Mouse (Mus musculus) heart, embryonic 16.5 days (tissue): ENCODE measurements around the gene Brat1. TPM values are rescaled to one million over a fixed set of nuclear protein-coding genes. Genes with fewer than 3 reads are reported as not detected.
A peak's percentile ranks its signal among the peaks of the same experiment; 100 is the strongest.

Source experiments
- ATAC-seq: fragments of 200-750 bp; cut with Nextera tagmentation; replicated peaks from 2 replicates; pipeline ENCODE4 v1.8.0; 2017; ENCODE audit warnings: moderate number of reproducible peaks; ENCODE audit not compliant: insufficient read depth, low FRiP score; ENCODE audit errors: extremely low read depth
- H3K27ac ChIP-seq: fragments of 300-500 bp; sonication (generic); 2 replicates; pipeline ENCODE4 v1.5.1; 2014; ENCODE audit warnings: mild to moderate bottlenecking, low read length, control low read depth, moderate library complexity
- H3K27me3 ChIP-seq: fragments of 300-500 bp; sonication (generic); 2 replicates; pipeline ENCODE4 v1.6.1; 2014; ENCODE audit warnings: low read length, mixed read lengths; ENCODE audit not compliant: control insufficient read depth, insufficient read depth
- H3K36me3 ChIP-seq: fragments of 300-500 bp; sonication (generic); 2 replicates; pipeline ENCODE4 v1.6.1; 2014; ENCODE audit not compliant: control insufficient read depth, insufficient read depth
- H3K4me1 ChIP-seq: fragments of 300-500 bp; sonication (generic); 2 replicates; pipeline ENCODE4 v1.6.1; 2014; ENCODE audit warnings: low read length, mixed read lengths; ENCODE audit not compliant: control insufficient read depth, insufficient read depth
- H3K4me2 ChIP-seq: fragments of 300-500 bp; sonication (generic); 2 replicates; pipeline ENCODE4 v1.6.1; 2014; ENCODE audit warnings: low read depth, mild to moderate bottlenecking, control low read depth, low read length
- H3K4me3 ChIP-seq: fragments of 300-500 bp; sonication (generic); 2 replicates; pipeline ENCODE4 v1.5.1; 2014; ENCODE audit warnings: mild to moderate bottlenecking, control low read depth, low read length
- H3K9ac ChIP-seq: fragments of 300-500 bp; sonication (generic); 2 replicates; pipeline ENCODE4 v1.6.1; 2014; ENCODE audit warnings: low read length, control low read depth
- H3K9me3 ChIP-seq: fragments of 300-500 bp; sonication (generic); replicated peaks from 2 replicates; pipeline ENCODE4 v1.6.1; 2016; ENCODE audit warnings: low read length; ENCODE audit not compliant: control insufficient read depth
- WGBS: fragments of 180-500 bp; shearing (Covaris S2); extraction: QIAGEN DNeasy Blood & Tissue Kit; methylation state at CpG from one replicate; pipeline ENCODE4 v1.1.7; 2014; 5-methylcytosine and 5-hydroxymethylcytosine counted together
- polyA plus RNA-seq: library from polyadenylated mRNA; unstranded; fragments of >200 nt; fragmentation: Nextera tagmentation; extraction: Ambion mirVana; gene quantifications from 2 replicates; pipeline ENCODE4 v1.2.1, GENCODE M21; 2015

Brat1 gene
- polyA plus RNA-seq, 1 experiment from 2014 or later, result 15.3 TPM

GRCm38 (mm10) chr5:140749062-140749875 lies 44.5 kb downstream of the Brat1 start:
- peak; percentile 78 for ATAC-seq
- H3K4me3 ChIP-seq, result peak overlapping the region; percentile 34
- no peak overlapping the region for H3K27ac ChIP-seq
- H3K4me1 ChIP-seq, result 0 out of 2 replicates have a peak, but pooled peaks cover 5% of the 10 kb centered on the region
- no peaks in the 10 kb centered on the region for H3K27me3 ChIP-seq
- 16% methylated on average over 12 of the region's 12 CpGs for WGBS
- H3K4me2 ChIP-seq, result peak overlapping the region; percentile 55
- peak overlapping the region; percentile 58 for H3K9ac ChIP-seq
- H3K9me3 ChIP-seq, result peaks cover 3% of the 10 kb centered on the region; the same call in 1 of the 2 replicates
- H3K36me3 ChIP-seq, result no peaks in the 10 kb centered on the region

DNA sequence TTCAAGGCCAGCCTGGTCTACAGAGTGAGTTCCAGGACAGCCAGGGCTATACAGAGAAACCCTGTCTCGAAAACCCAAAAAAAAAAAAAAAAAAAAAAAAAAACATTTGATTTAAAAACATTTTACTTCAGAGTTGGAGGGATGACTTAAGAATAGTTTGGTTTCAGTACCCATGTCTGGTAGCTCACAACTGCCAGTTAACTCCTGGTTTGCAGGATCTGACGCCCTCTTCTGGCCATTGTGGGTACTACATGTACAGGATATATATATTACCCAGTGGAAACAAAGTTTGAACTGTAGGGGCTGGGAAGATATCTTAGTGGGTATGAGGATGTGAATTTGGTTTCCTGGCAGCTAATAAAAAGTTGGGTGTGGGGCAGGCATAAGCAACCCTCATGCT lies 46.1 kb downstream of the Brat1 start:
- H3K4me3 ChIP-seq, result no peak overlapping the region
- H3K27ac ChIP-seq, result no peak overlapping the region
- no peaks in the 10 kb centered on the region for H3K27me3 ChIP-seq
- H3K4me2 ChIP-seq, result no peak overlapping the region
- ATAC-seq, result no peak
- H3K36me3 ChIP-seq, result no peaks in the 10 kb centered on the region
- H3K9ac ChIP-seq, result no peak overlapping the region
- H3K4me1 ChIP-seq, result peaks cover 7% of the 10 kb centered on the region
- peaks cover 3% of the 10 kb centered on the region; the same call in 1 of the 2 replicates for H3K9me3 ChIP-seq
- 0% methylated on average over 1 of the region's 2 CpGs for WGBS

DNA sequence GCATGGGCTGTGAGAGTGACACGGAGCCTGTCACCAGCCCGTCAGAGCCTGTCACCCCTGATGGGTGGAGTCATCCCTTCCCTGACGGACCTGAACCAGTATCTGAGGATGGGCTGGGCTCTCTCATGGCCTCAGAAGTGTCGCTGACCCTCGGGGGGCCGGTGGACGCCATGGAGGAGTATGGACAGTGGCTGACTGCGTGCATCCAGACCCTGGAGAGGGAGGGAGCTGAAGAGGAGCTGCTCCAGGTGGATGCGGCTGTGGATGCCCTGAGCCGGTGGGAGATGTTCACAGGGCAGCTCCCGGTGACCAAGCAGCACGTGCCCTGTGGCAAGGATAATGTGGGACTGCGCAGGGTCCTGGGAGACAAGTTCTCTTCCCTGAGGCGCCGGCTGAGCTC lies 47.2 kb downstream of the Brat1 start:
- peaks cover 16% of the 10 kb centered on the region for H3K4me1 ChIP-seq
- H3K9ac ChIP-seq, result no peak overlapping the region
- WGBS, result 85% methylated on average over 15 of the region's 15 CpGs
- no peak overlapping the region for H3K27ac ChIP-seq
- no peaks in the 10 kb centered on the region for H3K27me3 ChIP-seq
- H3K4me2 ChIP-seq, result no peak overlapping the region
- no peak overlapping the region for H3K4me3 ChIP-seq
- H3K9me3 ChIP-seq, result peaks cover 3% of the 10 kb centered on the region; the same call in 1 of the 2 replicates
- ATAC-seq, result no peak
- no peaks in the 10 kb centered on the region for H3K36me3 ChIP-seq

- Histone ChIP-seq H3K9me3 (peaks cover 3% of the 10 kb centered on the region; the same call in 1 of the 2 replicates), H3K4me1 (peaks cover 16% of the 10 kb centered on the region), H3K9ac (no peak overlapping the region), H3K27ac (0 out of 2 replicates have a peak overlapping the region, but pooled peaks have one; percentile 19), H3K36me3 (peaks cover 2% of the 10 kb centered on the region; the same call in 1 of the 2 replicates), H3K4me2 (no peak overlapping the region), H3K4me3 (no peak overlapping the region), H3K27me3 (no peaks in the 10 kb centered on the region)
- WGBS, result 91% methylated on average over 3 of the region's 3 CpGs
- no peak for ATAC-seq
These were observed 47.8 kb downstream of the Brat1 start for GRCm38 (mm10) chr5:140752639-140753038.

DNA sequence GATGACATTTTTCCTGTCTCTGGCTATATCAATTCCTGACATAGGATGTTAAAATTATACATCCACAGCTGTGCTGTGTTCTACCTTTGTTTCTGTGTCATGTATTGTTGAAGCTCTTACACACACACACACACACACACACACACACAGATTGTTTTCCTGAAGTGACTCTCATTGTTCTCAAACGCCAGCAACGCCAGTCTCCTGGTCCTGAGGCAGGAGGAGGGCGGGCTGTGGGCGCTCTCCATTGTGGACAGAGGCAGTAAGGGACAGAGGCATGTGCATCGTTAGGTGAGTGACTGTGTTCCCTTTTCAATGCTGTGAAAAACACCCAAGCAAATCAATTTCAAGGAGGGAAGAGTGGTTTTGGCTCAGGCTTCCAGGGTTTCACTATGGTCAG lies 48.4 kb downstream of the Brat1 start:
- peaks cover 16% of the 10 kb centered on the region for H3K4me1 ChIP-seq
- peaks cover 4% of the 10 kb centered on the region; the same call in 1 of the 2 replicates for H3K36me3 ChIP-seq
- peaks cover 3% of the 10 kb centered on the region; the same call in 1 of the 2 replicates for H3K9me3 ChIP-seq
- no peak overlapping the region for H3K4me3 ChIP-seq
- H3K4me2 ChIP-seq, result no peak overlapping the region
- no peaks in the 10 kb centered on the region for H3K27me3 ChIP-seq
- no peak overlapping the region for H3K9ac ChIP-seq
- no peak overlapping the region for H3K27ac ChIP-seq
- WGBS, result 72% methylated on average over 5 of the region's 5 CpGs
- no peak for ATAC-seq

DNA sequence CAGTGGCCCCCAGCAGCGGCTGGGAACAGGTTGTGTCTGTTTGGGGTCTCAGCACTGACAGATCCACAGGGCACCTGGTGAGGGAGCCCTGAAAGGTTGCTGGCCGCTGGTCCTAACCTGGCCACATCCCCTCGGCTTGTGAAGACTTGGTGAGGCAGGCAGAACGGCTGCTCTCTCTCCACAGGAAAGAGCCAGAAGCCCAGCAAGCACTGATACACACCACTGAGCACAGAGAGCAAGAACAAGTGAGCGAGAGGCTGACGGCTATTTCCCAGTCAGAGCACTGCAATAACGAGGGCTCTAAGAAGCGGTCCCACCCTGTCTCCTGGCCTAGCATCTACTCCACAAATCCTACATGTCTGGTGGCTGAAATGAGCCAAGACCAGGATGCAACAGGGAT lies 54.1 kb downstream of the Brat1 start:
- no peak for ATAC-seq
- 81% methylated on average over 8 of the region's 8 CpGs for WGBS
- Histone ChIP-seq H3K27me3 (no peaks in the 10 kb centered on the region), H3K9ac (no peak overlapping the region), H3K4me1 (peaks cover 11% of the 10 kb centered on the region), H3K9me3 (no peaks in the 10 kb centered on the region; the same call in 1 of the 2 replicates), H3K4me2 (no peak overlapping the region), H3K4me3 (no peak overlapping the region), H3K36me3 (peaks cover 33% of the 10 kb centered on the region), H3K27ac (no peak overlapping the region)

- peaks cover 13% of the 10 kb centered on the region for H3K4me1 ChIP-seq
- H3K27me3 ChIP-seq, result no peaks in the 10 kb centered on the region
- peaks cover 32% of the 10 kb centered on the region for H3K36me3 ChIP-seq
- H3K9ac ChIP-seq, result no peak overlapping the region
- no peak overlapping the region for H3K4me3 ChIP-seq
- no peak overlapping the region for H3K4me2 ChIP-seq
- WGBS, result 77% methylated on average over 4 of the region's 4 CpGs
- H3K9me3 ChIP-seq, result no peaks in the 10 kb centered on the region
- ATAC-seq, result no peak
- no peak overlapping the region for H3K27ac ChIP-seq
These were observed 57.7 kb downstream of the Brat1 start for GRCm38 (mm10) chr5:140762540-140762939.

DNA sequence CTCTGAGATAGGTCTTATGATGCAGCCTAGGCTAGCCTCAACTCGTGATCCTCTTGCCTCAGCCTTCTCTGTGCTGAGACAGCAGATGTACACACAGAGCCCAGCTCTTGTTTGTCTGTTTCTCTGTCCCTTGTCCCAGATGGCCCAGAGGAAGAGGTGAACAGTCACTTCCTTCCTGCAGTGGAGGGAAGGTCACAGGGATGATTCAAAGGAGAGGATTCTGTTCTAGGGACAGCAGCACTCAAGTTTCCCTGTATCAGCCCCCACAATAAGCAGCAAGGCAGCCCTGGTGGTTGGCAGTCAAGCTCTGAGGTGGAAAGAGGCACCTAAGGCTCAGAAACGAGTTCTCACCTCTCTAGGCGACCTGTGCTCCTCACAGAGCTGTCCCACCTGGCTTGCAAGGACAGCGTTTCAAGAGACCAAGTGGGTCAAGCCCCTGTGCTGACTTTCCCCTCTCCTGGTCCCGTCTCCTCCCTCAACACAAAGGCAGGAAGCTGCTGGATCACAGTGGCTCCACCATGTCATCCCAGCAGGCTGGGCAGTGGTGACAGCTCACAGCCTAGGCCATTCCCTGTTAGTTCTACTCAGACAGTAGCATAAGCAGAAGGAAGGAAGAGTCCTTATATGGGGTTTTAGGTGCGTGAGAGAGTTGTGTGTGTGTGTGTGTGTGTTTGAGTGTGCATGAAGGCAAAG lies 60.3 kb downstream of the Brat1 start:
- no peak overlapping the region for H3K4me3 ChIP-seq
- 0 out of 2 replicates have a peak, but pooled peaks have one; percentile 37 for ATAC-seq
- no peak overlapping the region for H3K4me2 ChIP-seq
- peaks cover 33% of the 10 kb centered on the region for H3K4me1 ChIP-seq
- H3K9ac ChIP-seq, result 0 out of 2 replicates have a peak overlapping the region, but pooled peaks have one; percentile 6
- H3K27ac ChIP-seq, result peak overlapping the region; percentile 64
- peaks cover 11% of the 10 kb centered on the region for H3K36me3 ChIP-seq
- H3K27me3 ChIP-seq, result no peaks in the 10 kb centered on the region
- 58% methylated on average over 6 of the region's 6 CpGs for WGBS
- H3K9me3 ChIP-seq, result no peaks in the 10 kb centered on the region

GRCm38 (mm10) chr5:140766566-140766965 lies 61.8 kb downstream of the Brat1 start:
- Histone ChIP-seq H3K27me3 (no peaks in the 10 kb centered on the region), H3K4me3 (no peak overlapping the region), H3K27ac (peak overlapping the region; percentile 89), H3K4me2 (no peak overlapping the region), H3K9me3 (no peaks in the 10 kb centered on the region), H3K9ac (no peak overlapping the region), H3K36me3 (no peaks in the 10 kb centered on the region; the same call in 1 of the 2 replicates), H3K4me1 (peaks cover 38% of the 10 kb centered on the region)
- WGBS, result 72% methylated on average over 4 of the region's 4 CpGs
- ATAC-seq, result no peak
